ENCODE assay signal across 8 mouse cellular contexts in genomic region chr3:132949380-132949790, GRCm38 (mm10). TPM values are rescaled to one million over a fixed set of nuclear protein-coding genes. Genes with fewer than 3 reads are reported as not detected.
DNase-seq lines count a peak whose midpoint lies in the region; ATAC-seq and TF ChIP-seq lines count a peak whose summit lies in the region.

No protein-coding gene starts in this region.

- TF ChIP-seq EP300 in liver, postnatal 0 days (IDR thresholded peaks at IDR 0.05; ENCODE audit: low read depth) = no peak

- 0 out of 2 replicates have a peak, but pooled peaks have one; percentile 40 for ATAC-seq in heart, embryonic 11.5 days (replicated peaks; ENCODE audit: insufficient number of reproducible peaks, low FRiP score, low TSS enrichment)
- ATAC-seq in forebrain, embryonic 13.5 days = peak; percentile 73
- ATAC-seq in intestine, embryonic 16.5 days = peak; percentile 60
- ATAC-seq in liver, postnatal 0 days = peak; percentile 64
- peak; percentile 86 for ATAC-seq in neural tube, embryonic 15.5 days (ENCODE audit: low FRiP score)

- 1% methylated on average over 26 of the region's 26 CpGs for WGBS in heart, embryonic 11.5 days (ENCODE audit: insufficient replicate concordance)
- 1% methylated on average over 23 of the region's 26 CpGs for WGBS in forebrain, embryonic 13.5 days
- WGBS in intestine, embryonic 16.5 days = under 1% methylated on average over 25 of the region's 26 CpGs
- whole genome bisulfite sequencing in liver, postnatal 0 days (ENCODE audit: insufficient replicate concordance) = under 1% methylated on average over 26 of the region's 26 CpGs
- WGBS in neural tube, embryonic 15.5 days = under 1% methylated on average over 26 of the region's 26 CpGs

- no peak overlapping the region for H3K27ac ChIP-seq in heart, embryonic 11.5 days (ENCODE audit: low read depth, low read length)
- H3K27ac ChIP-seq in forebrain, embryonic 13.5 days = no peak overlapping the region
- H3K27ac ChIP-seq in intestine, embryonic 16.5 days (ENCODE audit: low read length) = no peak overlapping the region
- peak overlapping the region; percentile 16; the same call in 1 of the 2 replicates for H3K27ac ChIP-seq in liver, postnatal 0 days (ENCODE audit: low read depth)
- H3K27ac ChIP-seq in neural tube, embryonic 15.5 days (replicated peaks) = no peak overlapping the region

- no peak for DNase-seq in heart, postnatal 25 days (ENCODE audit: low spot score)
- DNase-seq in WW6 (ENCODE audit: low read depth, low spot score) = peak; percentile 4
- DNase-seq in liver, postnatal 0 days = peak; percentile 44
- DNase-seq in cerebellum, postnatal 4 days (ENCODE audit: low spot score in 2 of 2) = no peak

- intact Hi-C loops in heart, postnatal 25 days (cut with DNase I) = no loop called here

- H3K4me1 ChIP-seq in heart, embryonic 11.5 days (ENCODE audit: control insufficient read depth, insufficient read depth, low read length) = peaks cover 10% of the 10 kb centered on the region
- peaks cover 11% of the 10 kb centered on the region; the same call in 1 of the 2 replicates for H3K4me1 ChIP-seq in forebrain, embryonic 13.5 days
- H3K4me1 ChIP-seq in intestine, embryonic 16.5 days (ENCODE audit: control insufficient read depth, insufficient read depth, low read length) = peaks cover 8% of the 10 kb centered on the region
- H3K4me1 ChIP-seq in liver, postnatal 0 days (ENCODE audit: insufficient read depth) = no peaks in the 10 kb centered on the region
- peaks cover 13% of the 10 kb centered on the region for H3K4me1 ChIP-seq in neural tube, embryonic 15.5 days

- no peaks in the 10 kb centered on the region; the same call in 1 of the 2 replicates for H3K27me3 ChIP-seq in heart, embryonic 11.5 days (ENCODE audit: control insufficient read depth, insufficient read depth, low read length)
- peaks cover 18% of the 10 kb centered on the region for H3K27me3 ChIP-seq in forebrain, embryonic 13.5 days
- H3K27me3 ChIP-seq in intestine, embryonic 16.5 days (replicated peaks; ENCODE audit: control insufficient read depth, insufficient read depth, low read length) = 0 out of 2 replicates have a peak, but pooled peaks cover 3% of the 10 kb centered on the region
- H3K27me3 ChIP-seq in liver, postnatal 0 days (ENCODE audit: insufficient read depth, low read length) = peaks cover 15% of the 10 kb centered on the region
- H3K27me3 ChIP-seq in neural tube, embryonic 15.5 days (replicated peaks) = peaks cover 7% of the 10 kb centered on the region; the same call in 1 of the 2 replicates

- peak overlapping the region; percentile 70 for H3K9ac ChIP-seq in heart, embryonic 11.5 days (ENCODE audit: low read depth, low read length)
- peak overlapping the region; percentile 65 for H3K9ac ChIP-seq in forebrain, embryonic 13.5 days
- H3K9ac ChIP-seq in intestine, embryonic 16.5 days (ENCODE audit: low read depth, low read length) = peak overlapping the region; percentile 73
- peak overlapping the region; percentile 61 for H3K9ac ChIP-seq in liver, postnatal 0 days (replicated peaks)
- peak overlapping the region; percentile 61 for H3K9ac ChIP-seq in neural tube, embryonic 15.5 days (replicated peaks)

- H3K4me2 ChIP-seq in heart, embryonic 11.5 days = peak overlapping the region; percentile 87
- H3K4me2 ChIP-seq in forebrain, embryonic 13.5 days = peak overlapping the region; percentile 92
- H3K4me2 ChIP-seq in intestine, embryonic 16.5 days (ENCODE audit: low read depth, low read length) = peak overlapping the region; percentile 99
- peak overlapping the region; percentile 85 for H3K4me2 ChIP-seq in liver, postnatal 0 days (ENCODE audit: low read depth, low read length)
- H3K4me2 ChIP-seq in neural tube, embryonic 15.5 days = peak overlapping the region; percentile 99

- no peak for TF ChIP-seq CTCF in liver, postnatal 0 days (IDR thresholded peaks at IDR 0.05; ENCODE audit: low read depth)

- peak overlapping the region; percentile 73 for H3K4me3 ChIP-seq in heart, embryonic 11.5 days (ENCODE audit: low read depth, low read length)
- peak overlapping the region; percentile 66 for H3K4me3 ChIP-seq in forebrain, embryonic 13.5 days
- peak overlapping the region; percentile 75 for H3K4me3 ChIP-seq in intestine, embryonic 16.5 days (ENCODE audit: low read length)
- peak overlapping the region; percentile 62 for H3K4me3 ChIP-seq in liver, postnatal 0 days (ENCODE audit: low read depth, low read length)
- H3K4me3 ChIP-seq in neural tube, embryonic 15.5 days (replicated peaks) = peak overlapping the region; percentile 67

- H3K9me3 ChIP-seq in heart, embryonic 11.5 days (replicated peaks; ENCODE audit: control insufficient read depth, low read length) = no peaks in the 10 kb centered on the region
- no peaks in the 10 kb centered on the region for H3K9me3 ChIP-seq in forebrain, embryonic 13.5 days (replicated peaks)
- no peaks in the 10 kb centered on the region for H3K9me3 ChIP-seq in intestine, embryonic 16.5 days (ENCODE audit: control insufficient read depth, low read length)
- no peaks in the 10 kb centered on the region for H3K9me3 ChIP-seq in liver, postnatal 0 days (ENCODE audit: low read length)
- no peaks in the 10 kb centered on the region for H3K9me3 ChIP-seq in neural tube, embryonic 15.5 days (replicated peaks)

- no peaks in the 10 kb centered on the region for H3K36me3 ChIP-seq in heart, embryonic 11.5 days (ENCODE audit: control insufficient read depth, insufficient read depth, low read length)
- H3K36me3 ChIP-seq in forebrain, embryonic 13.5 days (ENCODE audit: poor library complexity, severe bottlenecking) = no peaks in the 10 kb centered on the region
- no peaks in the 10 kb centered on the region for H3K36me3 ChIP-seq in intestine, embryonic 16.5 days (ENCODE audit: control insufficient read depth, insufficient read depth, low read length)
- no peaks in the 10 kb centered on the region; the same call in 1 of the 2 replicates for H3K36me3 ChIP-seq in liver, postnatal 0 days (replicated peaks; ENCODE audit: insufficient read depth, low read length)
- no peaks in the 10 kb centered on the region for H3K36me3 ChIP-seq in neural tube, embryonic 15.5 days

RNA-seq across cellular contexts. Expression of gene Npnt, which starts 0.7 kb away (rescaled TPM):
- 19.7 and 26.4 TPM in 2 replicates for polyA plus RNA-seq in heart, embryonic 11.5 days (2014; fragmentation: Nextera tagmentation; extraction: Ambion mirVana)
- total RNA-seq in heart, postnatal 25 days (2021) = 1 to 10 TPM; 2.7 to 4.6 TPM
- polyA plus RNA-seq in forebrain, embryonic 13.5 days (2015; fragmentation: Nextera tagmentation; extraction: Ambion mirVana) = 3.8 and 5.7 TPM in 2 replicates
- polyA plus RNA-seq in intestine, embryonic 16.5 days (2015; fragmentation: Nextera tagmentation; extraction: Ambion mirVana) = 28.7 and 31.5 TPM in 2 replicates
- 8.4 and 10.4 TPM in 2 replicates for polyA plus RNA-seq in liver, postnatal 0 days (2015; fragmentation: Nextera tagmentation; extraction: Ambion mirVana)
- 14.6 and 18.5 TPM in 2 replicates for polyA plus RNA-seq in neural tube, embryonic 15.5 days (2015; fragmentation: Nextera tagmentation; extraction: Ambion mirVana)

Comparison
In these comparisons a context has a peak if more than half of its experiments do, and no peak if none do; other contexts are left out.
1. DNase-seq: peak in WW6 (single experiment) and liver, postnatal 0 days (single experiment); none in heart, postnatal 25 days (single experiment) and cerebellum, postnatal 4 days (0 of 2).
2. Peak in every context shown above with its lines, with median percentiles within 50 percentile points of each other: ATAC-seq, H3K4me2 ChIP-seq, H3K4me3 ChIP-seq and H3K9ac ChIP-seq.